In genomic region chrX:14229218-14229617, GRCm38 (mm10) we compare ENCODE assay signal across 26 mouse cellular contexts. TPM values are rescaled to one million over a fixed set of nuclear protein-coding genes. Genes with fewer than 3 reads are reported as not detected.
DNase-seq lines count a peak whose midpoint lies in the region.
"Had no signal": no experiment of that assay in that cellular context is flagged by ENCODE, and none has a peak within 500 bp of the region (broad histone marks: within the 10 kb centered on the region; RNA-seq: fewer than 3 reads in every experiment).

No protein-coding gene starts in this region.

- intact Hi-C loops in left cerebral cortex, postnatal 4 days (cut with DNase I) = no loop called here

- peak; percentile 2 for DNase-seq in adrenal gland, postnatal 10 days
- no peak for DNase-seq in adrenal gland, adult 2 months
- peak; percentile 13 for DNase-seq in left cerebral cortex, postnatal 4 days
- DNase-seq in left cerebral cortex, adult 18-20 months (ENCODE audit: low spot score in 2 of 2) = no peak
- peak; percentile 3 for DNase-seq in fibroblast of lung, adult 2 months (ENCODE audit: low read depth)
- DNase-seq in gonadal fat pad, adult 2 months (ENCODE audit: low read depth) = peak; percentile 56
- no peak for DNase-seq in thymus, postnatal 0 days (ENCODE audit: low spot score)
- no peak for DNase-seq in heart, adult 9 months (ENCODE audit: low spot score in 2 of 2)
- DNase-seq: cerebellum, adult 2 months; kidney, adult 18-20 months; kidney, postnatal 10 days; liver, embryonic 13.5 days; thymus, adult 2 months had no signal

RNA-seq across cellular contexts. Expression of gene H2al1n, which starts 18.3 kb away (rescaled TPM):
- not detected for total RNA-seq in adrenal gland, postnatal 10 days (2021)
- total RNA-seq in adrenal gland, adult 2 months (2021) = not detected
- polyA plus RNA-seq in adrenal gland, adult 2 months (2012; rRNA removed) = not detected in 2 replicates
- not detected for total RNA-seq in left cerebral cortex, postnatal 4 days (2021)
- total RNA-seq in left cerebral cortex, adult 18-20 months (2021) = not detected
- polyA plus RNA-seq in gonadal fat pad, adult 2 months (2012; rRNA removed) = 0.49 and 0.77 TPM in 2 replicates
- not detected in 2 replicates for polyA plus RNA-seq in thymus, postnatal 0 days (2015; fragmentation: Nextera tagmentation; extraction: Ambion mirVana)
- total RNA-seq: adrenal gland, adult 8-10 months; G1E; heart, adult 2 months; layer of hippocampus, adult 2 months; left cerebral cortex, adult 2 months had no signal
- polyA plus RNA-seq: CD4-positive, CD25-positive, alpha-beta regulatory T cell, adult 4 months; cerebellum, adult 2 months; embryonic facial prominence, embryonic 14.5 days; forebrain, embryonic 15.5 days; G1E; heart, adult 2 months; heart, embryonic 16.5 days; hindbrain, embryonic 10.5 days; limb, embryonic 12.5 days; liver, embryonic 13.5 days; neural tube, embryonic 14.5 days; stomach, embryonic 14.5 days; thymus, adult 2 months had no signal

Comparison
In these comparisons a context has a peak if more than half of its experiments do, and no peak if none do; other contexts are left out.
1. DNase-seq: peak in adrenal gland, postnatal 10 days (single experiment), left cerebral cortex, postnatal 4 days (single experiment), fibroblast of lung, adult 2 months (single experiment) and gonadal fat pad, adult 2 months (single experiment); none in adrenal gland, adult 2 months (single experiment), left cerebral cortex, adult 18-20 months (0 of 2), thymus, postnatal 0 days (single experiment) and heart, adult 9 months (0 of 2).